Mouse (Mus musculus) olfactory bulb, adult 2 months (tissue): ENCODE results near the gene Cep162. TPM values are rescaled to one million over a fixed set of nuclear protein-coding genes. Genes with fewer than 3 reads are reported as not detected.

ENCODE experiments used
- H3K27ac ChIP-seq: fragments of 200-500 bp; 2 replicates; pipeline ENCODE4 v1.5.1; 2012; ENCODE audit warnings: low read depth, low read length; ENCODE audit not compliant: insufficient read depth
- H3K4me1 ChIP-seq: fragments of 200-500 bp; 2 replicates; pipeline ENCODE4 v1.6.1; 2012; ENCODE audit warnings: low read length; ENCODE audit not compliant: control insufficient read depth, insufficient read depth
- H3K4me3 ChIP-seq: fragments of 200-500 bp; 2 replicates; pipeline ENCODE4 v1.5.1; 2012; ENCODE audit warnings: mild to moderate bottlenecking, low read depth, low read length, moderate library complexity; ENCODE audit not compliant: insufficient read depth
- CTCF ChIP-seq: fragments of 200-500 bp; IDR thresholded peaks from 2 replicates; pipeline ENCODE4 v1.5.1; 2012; ENCODE audit warnings: low read depth, mild to moderate bottlenecking, low read length, moderate library complexity; ENCODE audit not compliant: insufficient read depth
- POLR2A ChIP-seq: fragments of 200-500 bp; IDR thresholded peaks from 2 replicates; pipeline ENCODE4 v1.6.1; 2012; ENCODE audit warnings: mild to moderate bottlenecking, low read depth, low read length, moderate library complexity; ENCODE audit not compliant: insufficient read depth
- WGBS: fragments of 180-500 bp; shearing (Covaris S2); methylation state at CpG from one replicate; pipeline ENCODE4 v1.1.7; 2018; 5-methylcytosine and 5-hydroxymethylcytosine counted together
- polyA plus RNA-seq: library from polyadenylated mRNA; stranded (reverse); fragments of >200 nt; gene quantifications from 2 replicates; pipeline ENCODE4 v1.2.4, GENCODE M21; 2012; ENCODE audit warnings: low replicate concordance; ENCODE audit not compliant: missing spikeins, insufficient read depth, insufficient read length

Gene Cep162
- polyA plus RNA-seq, 1 experiment: not detected

- Histone ChIP-seq H3K27ac (no peak overlapping the region), H3K4me1 (peaks cover 8% of the 10 kb centered on the region), H3K4me3 (no peak overlapping the region)
- TF ChIP-seq CTCF: no peak
- no peak for TF ChIP-seq POLR2A
- 76% methylated on average over 12 of the region's 12 CpGs for WGBS
Measured at GRCm38 (mm10) chr9:87169144-87169543, 86.2 kb downstream of the Cep162 start.

GRCm38 (mm10) chr9:87168051-87168450 lies 87.3 kb downstream of the Cep162 start:
- WGBS: 84% methylated on average over 3 of the region's 3 CpGs
- no peak for TF ChIP-seq CTCF
- Histone ChIP-seq H3K4me1 (peaks cover 8% of the 10 kb centered on the region), H3K27ac (no peak overlapping the region), H3K4me3 (no peak overlapping the region)

GRCm38 (mm10) chr9:87167001-87167830 lies 88.1 kb downstream of the Cep162 start:
- Histone ChIP-seq H3K4me1 (peaks cover 8% of the 10 kb centered on the region), H3K27ac (no peak overlapping the region), H3K4me3 (no peak overlapping the region)
- no peak for TF ChIP-seq POLR2A
- no peak for TF ChIP-seq CTCF
- 53% methylated on average over 9 of the region's 9 CpGs for WGBS

GRCm38 (mm10) chr9:87162559-87162958 lies 92.8 kb downstream of the Cep162 start:
- Histone ChIP-seq H3K4me3 (no peak overlapping the region), H3K27ac (no peak overlapping the region), H3K4me1 (peaks cover 2% of the 10 kb centered on the region; the same call in 1 of the 2 replicates)
- no peak for TF ChIP-seq POLR2A
- no peak for TF ChIP-seq CTCF
- 78% methylated on average over 4 of the region's 4 CpGs for WGBS

- H3K4me1 ChIP-seq: no peaks in the 10 kb centered on the region
- TF ChIP-seq CTCF: no peak
- no peak for TF ChIP-seq POLR2A
- no peak overlapping the region for H3K27ac ChIP-seq
- H3K4me3 ChIP-seq: no peak overlapping the region
- 100% methylated on average over 1 of the region's 1 CpGs for WGBS
Measured at GRCm38 (mm10) chr9:87152641-87153325, 102.6 kb downstream of the Cep162 start.

- Histone ChIP-seq H3K4me1 (peaks cover 12% of the 10 kb centered on the region), H3K27ac (no peak overlapping the region), H3K4me3 (no peak overlapping the region)
- 86% methylated on average over 2 of the region's 2 CpGs for WGBS
- TF ChIP-seq CTCF (no peak), POLR2A (no peak)
Measured at GRCm38 (mm10) chr9:87147927-87148326, 107.4 kb downstream of the Cep162 start.

GRCm38 (mm10) chr9:87146400-87146799 lies 108.9 kb downstream of the Cep162 start:
- 91% methylated on average over 4 of the region's 4 CpGs for WGBS
- Histone ChIP-seq H3K4me3 (no peak overlapping the region), H3K27ac (no peak overlapping the region), H3K4me1 (peaks cover 12% of the 10 kb centered on the region)
- TF ChIP-seq POLR2A (no peak), CTCF (no peak)

- Histone ChIP-seq H3K4me1 (peaks cover 12% of the 10 kb centered on the region), H3K4me3 (no peak overlapping the region), H3K27ac (no peak overlapping the region)
- TF ChIP-seq POLR2A (no peak), CTCF (no peak)
- 55% methylated on average over 11 of the region's 11 CpGs for WGBS
Measured at GRCm38 (mm10) chr9:87145671-87146070, 109.7 kb downstream of the Cep162 start.

- H3K4me3 ChIP-seq: no peak overlapping the region
- H3K27ac ChIP-seq: no peak overlapping the region
- H3K4me1 ChIP-seq: peaks cover 12% of the 10 kb centered on the region
- 8% methylated on average over 15 of the region's 15 CpGs for whole genome bisulfite sequencing
- no peak for TF ChIP-seq POLR2A
- TF ChIP-seq CTCF: no peak
Measured at GRCm38 (mm10) chr9:87145180-87145579, 110.2 kb downstream of the Cep162 start.
